Mouse (Mus musculus) erythroblast, embryonic 14.5 days (primary cell): Measurements from ENCODE around the gene Xrcc5. TPM values are rescaled to one million over a fixed set of nuclear protein-coding genes. Genes with fewer than 3 reads are reported as not detected.

Experiments
- H3K27me3 ChIP-seq: 2 replicates; pipeline ENCODE4 v1.6.1; 2012; ENCODE audit warnings: inconsistent platforms; ENCODE audit not compliant: control insufficient read depth
- H3K36me3 ChIP-seq: 2 replicates; pipeline ENCODE4 v1.6.1; 2012; ENCODE audit warnings: mild to moderate bottlenecking, inconsistent platforms; ENCODE audit not compliant: control insufficient read depth
- H3K4me1 ChIP-seq: 2 replicates; pipeline ENCODE4 v1.6.1; 2012; ENCODE audit warnings: inconsistent platforms; ENCODE audit not compliant: control insufficient read depth
- H3K4me3 ChIP-seq: replicated peaks from 2 replicates; pipeline ENCODE3; 2012; ENCODE audit warnings: moderate library complexity, mild to moderate bottlenecking, inconsistent platforms
- H3K9me3 ChIP-seq: 2 replicates; pipeline ENCODE4 v1.6.1; 2012; ENCODE audit warnings: low read length, inconsistent platforms, mixed read lengths; ENCODE audit not compliant: control insufficient read depth
- GATA1 ChIP-seq: IDR thresholded peaks from 2 replicates; pipeline ENCODE4 v1.6.1; 2012; ENCODE audit warnings: low read length, inconsistent platforms, mixed read lengths
- TAL1 ChIP-seq: IDR thresholded peaks from 3 replicates; pipeline ENCODE4 v1.6.1; 2012; ENCODE audit warnings: low read length, inconsistent platforms, mixed read lengths
- polyA plus RNA-seq: library from polyadenylated mRNA; stranded (reverse); fragments of >175 nt; gene quantifications from 2 replicates; pipeline ENCODE4 v1.2.3, GENCODE M21; 2012

Gene Xrcc5
- polyA plus RNA-seq, 1 experiment, result 0.10 TPM

- no peak overlapping the region for H3K4me3 ChIP-seq
- no peaks in the 10 kb centered on the region for H3K27me3 ChIP-seq
- TF ChIP-seq GATA1 (no peak), TAL1 (no peak)
- H3K36me3 ChIP-seq, result peaks cover 34% of the 10 kb centered on the region
- peaks cover 9% of the 10 kb centered on the region for H3K4me1 ChIP-seq
- H3K9me3 ChIP-seq, result no peaks in the 10 kb centered on the region
Observed at GRCm38 (mm10) chr1:72312701-72313398, 5.6 kb downstream of the Xrcc5 start.

DNA sequence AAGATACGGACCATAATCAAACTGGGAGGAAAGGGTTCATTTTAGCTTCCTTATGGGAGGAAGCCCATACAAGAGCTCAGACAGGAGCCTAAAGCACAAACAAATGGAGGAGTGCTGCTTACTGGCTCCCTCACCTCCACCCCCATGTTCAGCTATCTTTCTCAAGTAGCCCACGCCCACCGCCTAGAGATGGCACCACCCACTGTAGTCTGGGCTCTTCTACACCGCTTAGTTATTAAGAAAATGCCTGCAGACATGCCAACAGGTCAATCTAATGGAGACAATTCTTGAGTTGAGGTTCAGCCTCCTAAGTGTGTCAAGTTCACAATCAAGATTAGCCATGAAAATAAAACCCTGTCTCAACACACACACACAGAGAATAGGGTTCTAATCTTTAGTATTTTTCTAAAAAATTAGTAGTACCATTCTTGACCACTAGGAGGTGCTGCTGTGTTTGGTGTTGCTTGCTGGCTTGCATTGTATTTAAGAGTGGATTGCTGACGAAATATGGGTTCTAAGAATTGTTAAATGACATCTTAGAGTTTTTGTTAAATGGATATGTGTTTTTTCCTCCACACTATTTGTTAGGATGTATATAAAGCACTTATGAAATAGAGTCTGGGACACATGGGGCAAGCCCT lies 6.3 kb downstream of the Xrcc5 start:
- H3K9me3 ChIP-seq, result no peaks in the 10 kb centered on the region
- peaks cover 39% of the 10 kb centered on the region for H3K36me3 ChIP-seq
- TF ChIP-seq TAL1, result no peak
- H3K27me3 ChIP-seq, result no peaks in the 10 kb centered on the region
- no peak overlapping the region for H3K4me3 ChIP-seq
- peaks cover 3% of the 10 kb centered on the region for H3K4me1 ChIP-seq

DNA sequence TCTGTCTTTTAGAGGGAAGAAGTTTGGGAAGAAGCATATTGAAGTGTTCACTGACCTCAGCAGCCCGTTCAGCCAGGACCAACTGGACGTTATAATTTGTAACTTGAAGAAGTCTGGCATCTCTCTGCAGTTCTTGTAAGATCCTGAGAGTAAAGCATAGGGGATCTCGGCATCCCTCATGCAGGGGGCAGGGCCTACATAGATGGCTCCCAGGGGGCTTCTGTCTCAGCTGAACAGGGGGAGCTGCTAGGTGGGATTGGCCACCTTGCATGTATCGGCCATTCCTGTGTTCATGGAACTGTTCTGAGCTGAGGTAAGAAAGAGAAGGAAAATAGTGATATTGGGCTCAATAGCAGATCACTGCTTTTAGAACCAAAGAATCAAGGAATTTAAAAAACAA lies 8.2 kb downstream of the Xrcc5 start:
- Histone ChIP-seq H3K4me3 (no peak overlapping the region), H3K4me1 (peaks cover 3% of the 10 kb centered on the region), H3K9me3 (no peaks in the 10 kb centered on the region), H3K27me3 (no peaks in the 10 kb centered on the region), H3K36me3 (peaks cover 52% of the 10 kb centered on the region)
- TF ChIP-seq GATA1 (no peak), TAL1 (no peak)

DNA sequence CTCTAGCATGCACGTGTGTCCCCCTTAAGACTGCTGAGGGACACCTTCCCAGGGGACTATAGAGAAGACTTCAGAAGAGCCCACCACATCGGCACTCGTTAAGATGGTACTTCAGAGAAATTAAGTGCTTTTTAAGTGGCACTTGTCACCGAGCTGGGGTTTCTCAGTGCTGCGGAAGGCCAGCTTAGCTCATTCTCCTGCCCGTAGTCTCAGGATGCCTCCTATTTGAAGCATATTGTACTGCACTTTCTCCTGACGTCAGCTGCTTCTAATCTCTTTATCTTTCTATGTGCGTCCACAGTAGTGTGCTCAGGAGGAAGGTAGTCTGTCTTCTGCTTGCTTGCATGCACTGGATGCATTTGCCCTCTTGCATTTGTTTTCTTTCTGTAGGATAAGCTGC lies 9.2 kb downstream of the Xrcc5 start:
- H3K4me3 ChIP-seq, result no peak overlapping the region
- peaks cover 59% of the 10 kb centered on the region for H3K36me3 ChIP-seq
- TF ChIP-seq GATA1 (no peak), TAL1 (no peak)
- no peaks in the 10 kb centered on the region for H3K9me3 ChIP-seq
- H3K4me1 ChIP-seq, result peaks cover 3% of the 10 kb centered on the region
- H3K27me3 ChIP-seq, result no peaks in the 10 kb centered on the region

DNA sequence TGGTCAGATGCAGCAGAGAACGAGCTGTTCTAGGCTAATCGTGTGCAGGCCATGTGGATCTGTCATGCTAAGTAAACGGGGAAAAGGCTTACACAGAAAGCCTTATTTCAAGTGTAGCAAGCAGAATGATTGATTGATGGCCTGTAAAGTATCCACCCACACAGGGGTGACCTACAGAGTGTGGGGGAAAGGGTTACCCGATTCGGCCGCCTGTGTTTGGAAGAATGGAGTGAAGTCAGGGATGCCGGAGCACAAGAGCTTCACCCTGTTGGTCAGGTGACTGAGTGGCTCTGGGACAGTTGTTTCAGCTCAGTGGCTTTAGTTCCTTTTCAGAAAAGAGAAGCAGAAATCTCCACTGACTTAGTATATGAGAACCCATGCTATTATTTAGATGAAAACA lies 9.7 kb downstream of the Xrcc5 start:
- H3K9me3 ChIP-seq, result no peaks in the 10 kb centered on the region
- no peaks in the 10 kb centered on the region for H3K27me3 ChIP-seq
- peaks cover 3% of the 10 kb centered on the region for H3K4me1 ChIP-seq
- no peak overlapping the region for H3K4me3 ChIP-seq
- TF ChIP-seq TAL1 (no peak), GATA1 (no peak)
- peaks cover 57% of the 10 kb centered on the region for H3K36me3 ChIP-seq

DNA sequence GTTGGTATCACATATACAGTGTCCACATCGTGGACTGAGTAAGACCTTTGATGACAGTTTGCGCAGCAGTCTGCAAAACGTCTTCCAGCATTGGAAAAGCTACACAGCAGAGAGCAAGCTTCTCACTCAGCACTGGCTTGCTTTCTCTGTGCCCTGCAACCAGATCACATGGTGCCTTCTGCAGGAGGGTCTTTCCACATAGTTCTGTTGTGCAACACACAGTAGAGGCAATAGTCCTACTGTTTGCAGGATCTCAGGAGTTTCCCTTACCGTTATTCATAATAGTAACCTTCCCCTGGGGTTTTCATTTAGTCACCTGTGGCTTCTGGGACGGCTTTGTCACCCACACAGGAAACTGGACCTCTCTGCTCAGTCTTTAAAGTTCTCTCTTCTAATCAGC lies 13.5 kb downstream of the Xrcc5 start:
- Histone ChIP-seq H3K4me3 (no peak overlapping the region), H3K9me3 (no peaks in the 10 kb centered on the region), H3K36me3 (peaks cover 54% of the 10 kb centered on the region), H3K27me3 (no peaks in the 10 kb centered on the region), H3K4me1 (no peaks in the 10 kb centered on the region)
- TF ChIP-seq TAL1, result no peak
- TF ChIP-seq GATA1, result no peak

DNA sequence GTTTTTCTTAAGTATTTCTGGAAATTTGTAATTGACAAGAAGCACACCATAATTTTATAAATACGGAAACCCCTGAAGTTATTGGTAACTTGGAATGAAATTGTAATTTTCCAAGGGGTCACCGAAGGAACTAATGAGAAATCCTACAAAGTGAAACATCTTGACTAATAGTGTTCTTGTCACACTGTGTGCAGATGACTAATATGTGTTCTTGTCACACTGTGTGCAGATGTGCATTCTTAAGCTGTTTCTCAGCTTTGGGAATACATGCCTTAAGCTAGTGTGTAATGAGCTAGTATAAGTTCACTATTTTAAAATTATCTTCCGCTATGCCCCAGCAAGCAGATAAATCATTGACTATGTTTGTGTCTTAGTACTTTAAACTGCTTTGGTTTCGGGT lies 16.0 kb downstream of the Xrcc5 start:
- Histone ChIP-seq H3K36me3 (peaks cover 62% of the 10 kb centered on the region), H3K4me3 (no peak overlapping the region), H3K9me3 (no peaks in the 10 kb centered on the region), H3K27me3 (no peaks in the 10 kb centered on the region), H3K4me1 (no peaks in the 10 kb centered on the region)
- TF ChIP-seq GATA1, result no peak
- no peak for TF ChIP-seq TAL1

DNA sequence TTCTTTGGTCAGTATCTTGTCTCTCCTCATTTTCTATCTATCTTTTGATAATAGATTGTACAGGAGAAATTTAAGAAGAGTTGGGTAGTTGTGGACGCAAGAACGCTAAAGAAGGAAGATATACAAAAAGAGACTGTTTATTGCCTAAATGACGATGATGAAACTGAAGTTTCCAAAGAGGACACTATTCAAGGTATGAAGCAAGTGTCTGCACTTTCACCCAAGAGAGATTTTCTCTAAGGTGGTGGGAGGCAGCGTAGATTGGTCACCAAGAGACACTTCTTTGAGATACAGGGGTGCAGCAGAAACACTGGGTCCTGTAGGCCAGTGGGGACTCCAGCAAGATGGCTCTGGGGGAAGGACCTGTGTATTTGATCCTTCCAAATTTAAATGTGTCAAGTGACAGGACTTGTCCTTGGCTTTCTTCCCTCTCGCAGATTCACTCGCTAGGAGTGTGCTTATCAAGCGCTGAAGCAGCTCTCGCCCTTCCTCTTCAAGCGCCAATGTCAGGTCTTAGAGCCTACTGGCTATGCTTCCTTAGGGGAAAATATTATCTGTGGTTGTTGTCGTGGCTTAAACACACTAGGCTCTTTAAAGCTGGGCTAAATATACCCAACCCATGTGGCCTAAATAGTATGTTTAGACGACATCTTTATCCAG lies 19.1 kb downstream of the Xrcc5 start:
- Histone ChIP-seq H3K4me3 (no peak overlapping the region), H3K36me3 (peaks cover 61% of the 10 kb centered on the region), H3K9me3 (no peaks in the 10 kb centered on the region), H3K27me3 (no peaks in the 10 kb centered on the region), H3K4me1 (no peaks in the 10 kb centered on the region)
- TF ChIP-seq TAL1 (no peak), GATA1 (no peak)

GRCm38 (mm10) chr1:72334807-72335206 lies 27.6 kb downstream of the Xrcc5 start:
- H3K36me3 ChIP-seq, result peaks cover 62% of the 10 kb centered on the region
- TF ChIP-seq TAL1 (no peak), GATA1 (no peak)
- H3K4me3 ChIP-seq, result no peak overlapping the region
- no peaks in the 10 kb centered on the region for H3K4me1 ChIP-seq
- no peaks in the 10 kb centered on the region for H3K27me3 ChIP-seq
- no peaks in the 10 kb centered on the region for H3K9me3 ChIP-seq
